Mouse (Mus musculus) liver, embryonic 12.5 days (tissue): ENCODE results near the gene Itsn1. TPM values are rescaled to one million over a fixed set of nuclear protein-coding genes. Genes with fewer than 3 reads are reported as not detected.
A peak's percentile ranks its signal among the peaks of the same experiment; 100 is the strongest.

Source experiments
- ATAC-seq: fragments of 200-750 bp; cut with Nextera tagmentation; 2 replicates; pipeline ENCODE4 v1.8.0; 2017; ENCODE audit warnings: moderate number of reproducible peaks, mild to moderate bottlenecking, moderate library complexity
- H3K27ac ChIP-seq: fragments of 300-500 bp; sonication (generic); 2 replicates; pipeline ENCODE4 v1.5.1; 2016; ENCODE audit warnings: mild to moderate bottlenecking
- H3K27me3 ChIP-seq: fragments of 300-500 bp; sonication (generic); replicated peaks from 2 replicates; pipeline ENCODE4 v1.6.1; 2016; ENCODE audit warnings: mild to moderate bottlenecking, moderate library complexity
- H3K36me3 ChIP-seq: fragments of 300-500 bp; sonication (generic); 2 replicates; pipeline ENCODE4 v1.6.1; 2016; ENCODE audit warnings: mild to moderate bottlenecking, moderate library complexity
- H3K4me1 ChIP-seq: fragments of 300-500 bp; sonication (generic); 2 replicates; pipeline ENCODE4 v1.6.1; 2016
- H3K4me2 ChIP-seq: fragments of 300-500 bp; sonication (generic); 2 replicates; pipeline ENCODE4 v1.6.1; 2016; ENCODE audit warnings: mild to moderate bottlenecking, moderate library complexity
- H3K4me3 ChIP-seq: fragments of 300-500 bp; sonication (generic); 2 replicates; pipeline ENCODE4 v1.5.1; 2016; ENCODE audit warnings: mild to moderate bottlenecking, moderate library complexity
- H3K9ac ChIP-seq: fragments of 300-500 bp; sonication (generic); 2 replicates; pipeline ENCODE4 v1.6.1; 2016; ENCODE audit warnings: mild to moderate bottlenecking, moderate library complexity
- H3K9me3 ChIP-seq: fragments of 300-500 bp; sonication (generic); replicated peaks from 2 replicates; pipeline ENCODE4 v1.6.1; 2016; ENCODE audit warnings: mild to moderate bottlenecking, moderate library complexity
- WGBS: fragments of 180-500 bp; shearing (Covaris S2); methylation state at CpG from one replicate; pipeline ENCODE4 v1.1.7; 2016; ENCODE audit not compliant: insufficient replicate concordance; 5-methylcytosine and 5-hydroxymethylcytosine counted together
- polyA plus RNA-seq: library from polyadenylated mRNA; unstranded; fragments of >200 nt; fragmentation: Nextera tagmentation; extraction: Ambion mirVana; gene quantifications from 2 replicates; pipeline ENCODE4 v1.2.1, GENCODE M21; 2016

Itsn1 gene
- polyA plus RNA-seq, 1 experiment from 2014 or later, result 47.5 TPM

GRCm38 (mm10) chr16:91850175-91850574 is 121.1 kb downstream of the Itsn1 start:
- Histone ChIP-seq H3K36me3 (peaks cover 90% of the 10 kb centered on the region), H3K9me3 (no peaks in the 10 kb centered on the region), H3K4me1 (peaks cover 19% of the 10 kb centered on the region), H3K9ac (no peak overlapping the region), H3K4me3 (no peak overlapping the region), H3K4me2 (no peak overlapping the region), H3K27ac (no peak overlapping the region), H3K27me3 (0 out of 2 replicates have a peak, but pooled peaks cover 5% of the 10 kb centered on the region)
- 86% methylated on average over 3 of the region's 3 CpGs for WGBS
- no peak for ATAC-seq

- no peak overlapping the region for H3K27ac ChIP-seq
Measured at GRCm38 (mm10) chr16:91851456-91852231, 122.6 kb downstream of the Itsn1 start.

GRCm38 (mm10) chr16:91852753-91853152 is 123.7 kb downstream of the Itsn1 start:
- Histone ChIP-seq H3K27ac (no peak overlapping the region), H3K4me2 (no peak overlapping the region), H3K36me3 (peaks cover 97% of the 10 kb centered on the region), H3K4me3 (no peak overlapping the region), H3K9ac (no peak overlapping the region), H3K27me3 (0 out of 2 replicates have a peak, but pooled peaks cover 4% of the 10 kb centered on the region), H3K4me1 (peaks cover 14% of the 10 kb centered on the region), H3K9me3 (no peaks in the 10 kb centered on the region)
- ATAC-seq, result peak; percentile 58
- WGBS, result 58% methylated on average over 10 of the region's 10 CpGs

More at GRCm38 (mm10) chr16:91851456-91852231, 122.6 kb downstream of the Itsn1 start:
- no peaks in the 10 kb centered on the region for H3K9me3 ChIP-seq
- peaks cover 15% of the 10 kb centered on the region for H3K4me1 ChIP-seq
- 67% methylated on average over 19 of the region's 19 CpGs for WGBS
- ATAC-seq, result no peak
- H3K4me3 ChIP-seq, result no peak overlapping the region
- H3K9ac ChIP-seq, result no peak overlapping the region
- no peak overlapping the region for H3K4me2 ChIP-seq
- 0 out of 2 replicates have a peak, but pooled peaks cover 4% of the 10 kb centered on the region for H3K27me3 ChIP-seq
- peaks cover 97% of the 10 kb centered on the region for H3K36me3 ChIP-seq

GRCm38 (mm10) chr16:91853223-91853622 is 124.1 kb downstream of the Itsn1 start:
- no peak overlapping the region for H3K9ac ChIP-seq
- peaks cover 14% of the 10 kb centered on the region for H3K4me1 ChIP-seq
- H3K27ac ChIP-seq, result no peak overlapping the region
- 88% methylated on average over 12 of the region's 12 CpGs for WGBS
- H3K4me3 ChIP-seq, result no peak overlapping the region
- H3K36me3 ChIP-seq, result peaks cover 97% of the 10 kb centered on the region
- H3K27me3 ChIP-seq, result 0 out of 2 replicates have a peak, but pooled peaks cover 4% of the 10 kb centered on the region
- no peak for ATAC-seq
- no peaks in the 10 kb centered on the region for H3K9me3 ChIP-seq
- no peak overlapping the region for H3K4me2 ChIP-seq

DNA sequence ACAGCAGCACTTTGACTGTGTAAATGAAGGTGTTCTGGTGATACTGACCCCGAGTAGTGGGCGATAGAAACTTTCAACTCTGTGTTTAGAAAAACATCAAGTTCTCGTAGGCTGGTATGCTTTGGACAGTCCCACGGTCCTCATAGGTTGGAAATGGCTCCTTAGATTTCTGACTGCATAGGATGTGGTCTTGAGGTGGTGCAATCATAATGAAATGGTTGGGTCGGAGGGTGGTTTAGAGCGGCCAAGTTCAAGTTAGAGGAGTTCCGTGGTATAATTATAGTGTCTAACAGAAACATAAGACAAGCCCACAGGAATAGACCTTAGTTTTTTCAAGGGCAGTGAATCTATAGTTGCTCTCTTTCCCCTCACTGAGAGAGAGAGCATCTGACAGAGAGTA is 129.6 kb downstream of the Itsn1 start:
- H3K27ac ChIP-seq, result no peak overlapping the region
- no peaks in the 10 kb centered on the region for H3K27me3 ChIP-seq
- no peak for ATAC-seq

GRCm38 (mm10) chr16:91859203-91859602 is 130.1 kb downstream of the Itsn1 start:
- Histone ChIP-seq H3K36me3 (peaks cover 80% of the 10 kb centered on the region), H3K27ac (no peak overlapping the region), H3K27me3 (no peaks in the 10 kb centered on the region), H3K9ac (no peak overlapping the region), H3K4me1 (peaks cover 33% of the 10 kb centered on the region), H3K9me3 (no peaks in the 10 kb centered on the region), H3K4me3 (no peak overlapping the region), H3K4me2 (no peak overlapping the region)
- ATAC-seq, result no peak
- WGBS, result 82% methylated on average over 3 of the region's 3 CpGs

More for the DNA sequence above, 129.6 kb downstream of the Itsn1 start:
- peaks cover 80% of the 10 kb centered on the region for H3K36me3 ChIP-seq
- no peak overlapping the region for H3K4me3 ChIP-seq
- H3K9ac ChIP-seq, result no peak overlapping the region
- WGBS, result 83% methylated on average over 7 of the region's 7 CpGs
- no peaks in the 10 kb centered on the region for H3K9me3 ChIP-seq
- H3K4me2 ChIP-seq, result no peak overlapping the region
- H3K4me1 ChIP-seq, result peaks cover 28% of the 10 kb centered on the region

GRCm38 (mm10) chr16:91859958-91860357 is 130.9 kb downstream of the Itsn1 start:
- Histone ChIP-seq H3K27me3 (no peaks in the 10 kb centered on the region), H3K36me3 (peaks cover 80% of the 10 kb centered on the region), H3K4me2 (no peak overlapping the region), H3K4me1 (peaks cover 40% of the 10 kb centered on the region), H3K4me3 (no peak overlapping the region), H3K27ac (no peak overlapping the region), H3K9ac (no peak overlapping the region), H3K9me3 (no peaks in the 10 kb centered on the region)
- WGBS, result 80% methylated on average over 8 of the region's 8 CpGs
- no peak for ATAC-seq

- Histone ChIP-seq H3K4me2 (no peak overlapping the region), H3K4me1 (peaks cover 47% of the 10 kb centered on the region), H3K4me3 (no peak overlapping the region), H3K9ac (no peak overlapping the region), H3K27me3 (no peaks in the 10 kb centered on the region), H3K36me3 (peaks cover 80% of the 10 kb centered on the region), H3K27ac (no peak overlapping the region), H3K9me3 (no peaks in the 10 kb centered on the region)
- WGBS, result 71% methylated on average over 14 of the region's 14 CpGs
- ATAC-seq, result no peak
Measured at GRCm38 (mm10) chr16:91860471-91861125, 131.5 kb downstream of the Itsn1 start.

DNA sequence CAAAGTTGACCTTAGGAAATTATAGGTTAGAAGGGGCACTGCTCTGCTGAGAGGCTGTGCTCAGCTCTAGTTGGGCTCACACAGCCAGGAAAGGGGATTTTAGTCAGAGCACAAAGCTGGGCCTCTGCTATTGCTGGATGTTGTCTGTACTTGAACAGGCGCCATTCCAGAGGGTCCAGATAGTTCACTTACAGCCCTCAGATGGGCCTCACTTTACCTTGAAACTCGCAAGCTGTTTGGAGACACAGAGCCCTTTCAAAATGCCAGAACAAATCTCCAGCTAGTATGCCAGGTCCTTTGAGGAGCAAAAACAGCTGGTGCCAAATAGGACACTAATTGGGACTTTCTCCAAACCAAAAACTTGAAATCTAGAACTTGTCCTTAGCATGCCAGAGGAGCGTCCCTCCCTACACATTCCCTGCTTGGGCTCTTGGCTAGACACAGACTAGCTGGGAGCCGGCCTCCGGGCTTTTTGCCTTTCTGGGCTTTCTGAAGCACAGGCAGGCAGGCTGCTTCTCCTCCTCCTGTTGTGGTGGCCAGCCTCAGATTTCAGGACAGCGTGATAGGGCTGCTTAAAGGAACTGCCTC is 132.8 kb downstream of the Itsn1 start:
- Histone ChIP-seq H3K4me3 (no peak overlapping the region), H3K36me3 (peaks cover 80% of the 10 kb centered on the region)

DNA sequence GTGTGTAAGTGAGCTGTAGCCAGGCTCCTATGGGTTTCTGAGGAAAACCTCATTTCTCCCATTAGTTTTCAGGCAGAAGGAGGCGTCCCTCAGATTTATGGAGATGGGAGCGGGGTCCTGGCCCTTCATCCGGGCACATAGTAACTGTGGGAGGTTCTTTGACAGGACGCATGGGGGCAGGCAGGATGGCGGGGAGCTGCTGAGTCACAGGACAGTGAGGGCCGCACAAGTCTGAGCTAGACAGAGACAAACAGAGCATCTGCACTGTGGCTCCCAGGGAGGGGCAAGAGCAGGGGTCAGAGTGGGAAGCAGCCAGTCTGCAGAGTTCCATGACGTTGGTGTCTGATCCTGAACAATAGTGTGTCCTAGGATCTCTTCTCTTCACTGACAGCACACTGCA is 133.8 kb downstream of the Itsn1 start:
- H3K4me1 ChIP-seq, result peaks cover 68% of the 10 kb centered on the region
- 54% methylated on average over 7 of the region's 7 CpGs for WGBS
- no peaks in the 10 kb centered on the region for H3K9me3 ChIP-seq
- H3K9ac ChIP-seq, result peak overlapping the region; percentile 1; the same call in 1 of the 2 replicates
- no peak overlapping the region for H3K4me3 ChIP-seq
- no peak overlapping the region for H3K4me2 ChIP-seq
- H3K27ac ChIP-seq, result peak overlapping the region; percentile 91
- peaks cover 80% of the 10 kb centered on the region for H3K36me3 ChIP-seq
- no peaks in the 10 kb centered on the region for H3K27me3 ChIP-seq
- no peak for ATAC-seq

More for the DNA sequence above, 132.8 kb downstream of the Itsn1 start:
- H3K4me2 ChIP-seq, result no peak overlapping the region
- 74% methylated on average over 6 of the region's 6 CpGs for WGBS
- H3K9me3 ChIP-seq, result no peaks in the 10 kb centered on the region
- H3K27ac ChIP-seq, result peak overlapping the region; percentile 91
- H3K9ac ChIP-seq, result peak overlapping the region; percentile 14; the same call in 1 of the 2 replicates
- H3K4me1 ChIP-seq, result peaks cover 59% of the 10 kb centered on the region
- ATAC-seq, result no peak
- no peaks in the 10 kb centered on the region for H3K27me3 ChIP-seq

GRCm38 (mm10) chr16:91864646-91865332 is 135.7 kb downstream of the Itsn1 start:
- peak; percentile 99 for ATAC-seq
- peak overlapping the region; percentile 66 for H3K9ac ChIP-seq
- H3K9me3 ChIP-seq, result no peaks in the 10 kb centered on the region
- 36% methylated on average over 10 of the region's 10 CpGs for WGBS
- H3K36me3 ChIP-seq, result peaks cover 84% of the 10 kb centered on the region
- no peaks in the 10 kb centered on the region for H3K27me3 ChIP-seq
- H3K4me1 ChIP-seq, result peaks cover 88% of the 10 kb centered on the region
- H3K4me2 ChIP-seq, result peak overlapping the region; percentile 67
- peak overlapping the region; percentile 27 for H3K4me3 ChIP-seq
- peak overlapping the region; percentile 91 for H3K27ac ChIP-seq
